Mouse (Mus musculus) heart, adult 10 weeks (tissue): Measurements from ENCODE around the gene Olfr364-ps1. TPM values are rescaled to one million over a fixed set of nuclear protein-coding genes. Genes with fewer than 3 reads are reported as not detected.

Experiments
- polyA plus RNA-seq: library from polyadenylated mRNA; stranded (reverse); fragments of 350-450 nt; fragmentation: Illumina TruSeq; extraction: RNeasy Lipid Tissue Mini Kit (QIAGEN cat#74804); gene quantifications from one replicate; pipeline ENCODE4 v1.2.3, GENCODE M21; 2014; ENCODE audit warnings: low read depth, low replicate concordance

Olfr364-ps1 gene
- polyA plus RNA-seq = not detected

DNA sequence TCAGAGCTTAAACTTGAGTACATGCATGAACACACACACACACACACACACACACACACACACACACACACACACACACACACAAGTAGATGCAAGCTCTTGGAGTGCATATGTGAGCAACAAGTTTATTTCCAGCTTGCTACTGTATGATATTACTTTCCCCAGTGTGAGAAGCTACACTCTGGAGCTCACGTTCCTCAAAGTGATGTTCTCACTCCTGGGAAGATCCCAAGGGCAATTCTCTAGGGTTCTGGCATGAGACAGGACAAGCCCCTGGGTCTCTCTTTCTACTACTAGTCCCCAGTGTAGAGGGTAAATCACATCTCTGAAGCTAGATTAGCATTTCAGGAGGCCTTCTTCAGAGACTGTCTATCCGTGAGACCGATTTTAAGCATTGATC lies at the start of gene Olfr364-ps1:
TSS of gene Olfr364-ps1 (plus strand) at position 301 of the 400 bp plus-strand sequence.

DNA sequence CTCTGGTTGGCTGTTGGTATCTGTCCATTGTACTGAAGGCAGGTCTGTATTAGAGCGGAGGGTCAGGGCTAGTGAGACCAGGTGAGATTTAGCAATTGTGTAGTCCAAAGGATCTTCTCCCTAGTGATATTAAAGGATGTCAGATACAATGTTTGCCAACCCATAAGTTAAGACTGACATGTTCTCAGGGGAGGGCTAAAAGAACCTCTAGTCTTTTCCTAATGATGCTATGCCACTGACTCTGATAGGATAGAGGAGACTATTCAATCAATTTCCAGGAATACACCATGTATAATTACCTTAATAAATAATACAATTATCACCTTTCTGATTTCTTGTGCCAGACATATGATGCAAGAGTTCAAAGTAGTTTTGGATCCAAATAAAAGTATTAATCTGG lies 21.3 kb upstream of the Olfr364-ps1 start, which contains the start of gene Olfr362:
TSS of gene Olfr362 (minus strand) at position 101 of the 400 bp plus-strand sequence.

DNA sequence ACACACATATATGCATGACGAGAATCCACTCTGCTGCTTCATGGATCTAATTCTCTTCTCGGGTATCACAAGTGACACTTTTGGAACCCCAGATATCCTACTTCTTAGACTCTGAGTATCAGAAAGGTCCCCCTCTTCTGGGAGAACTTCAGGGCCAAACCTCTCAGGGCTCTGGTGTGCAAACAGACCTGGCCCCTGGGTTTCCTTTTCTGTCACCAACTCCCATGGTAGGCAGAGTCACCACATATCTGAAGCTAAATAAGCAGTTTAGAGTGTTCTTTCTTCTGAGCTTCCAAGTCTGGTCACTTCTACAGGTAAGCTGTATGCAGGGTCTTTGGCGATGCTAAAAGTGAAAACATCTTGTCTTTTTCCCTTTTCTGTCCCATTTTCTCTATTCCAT lies 48.8 kb downstream of the Olfr364-ps1 start, which contains the start of gene Olfr365:
TSS of gene Olfr365 (plus strand) at position 301 of the 400 bp plus-strand sequence.

Other genes with a start within 250 kb of the Olfr364-ps1 start
- not detected for gene Olfr353, start 246.4 kb upstream of the Olfr364-ps1 start, polyA plus RNA-seq
- not detected for gene Olfr354, start 233.6 kb upstream of the Olfr364-ps1 start, polyA plus RNA-seq
- gene Olfr355, start 210.4 kb upstream of the Olfr364-ps1 start, polyA plus RNA-seq = not detected
- not detected for gene Olfr356, start 202.2 kb upstream of the Olfr364-ps1 start, polyA plus RNA-seq
- gene Olfr357, start 145.5 kb upstream of the Olfr364-ps1 start, polyA plus RNA-seq = not detected
- not detected for gene Olfr358, start 130.0 kb upstream of the Olfr364-ps1 start, polyA plus RNA-seq
- gene Olfr360, start 73.6 kb upstream of the Olfr364-ps1 start, polyA plus RNA-seq = not detected
- gene Olfr361, start 50.0 kb upstream of the Olfr364-ps1 start, polyA plus RNA-seq = not detected
- not detected for gene Olfr362, start 21.4 kb upstream of the Olfr364-ps1 start, polyA plus RNA-seq
- not detected for gene Olfr365, start 48.9 kb downstream of the Olfr364-ps1 start, polyA plus RNA-seq
- not detected for gene Olfr366, start 72.3 kb downstream of the Olfr364-ps1 start, polyA plus RNA-seq
- gene Olfr368, start 187.2 kb downstream of the Olfr364-ps1 start, polyA plus RNA-seq = not detected
- gene Pdcl, start 220.0 kb downstream of the Olfr364-ps1 start, polyA plus RNA-seq = 21.4 TPM